Mouse (Mus musculus): ENCODE results near the gene Prkcg.

DNA sequence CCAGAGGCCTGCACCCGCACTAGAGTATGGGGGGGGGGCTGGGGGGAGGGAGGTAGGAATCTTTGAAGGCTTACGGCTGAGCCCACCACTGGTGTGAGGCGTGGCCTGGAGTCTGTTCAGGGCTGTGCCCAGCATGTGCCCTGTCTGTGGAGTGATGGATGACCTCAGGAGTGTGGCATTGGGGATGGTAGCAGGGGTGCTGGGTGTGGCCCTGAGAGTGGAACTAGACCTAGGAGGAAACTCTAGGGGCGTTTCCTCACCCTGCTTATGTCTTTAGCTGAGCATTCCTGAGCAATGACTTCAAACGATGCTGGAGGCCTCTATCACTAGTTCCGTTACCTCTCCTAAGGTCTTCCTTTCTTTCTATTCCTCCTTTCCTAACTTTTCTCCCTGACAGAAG, 2.2 kb downstream of the Prkcg start:
- TF ChIP-seq FLI1 (IDR thresholded peaks at IDR 0.05; ENCODE audit: low read length) (no peak), GATA1 (IDR thresholded peaks at IDR 0.05; ENCODE audit: borderline replicate concordance, low read length) (no peak)
